Mouse (Mus musculus) kidney, adult 2 months (tissue): ENCODE measurements around the gene Slc41a3. TPM values are rescaled to one million over a fixed set of nuclear protein-coding genes. Genes with fewer than 3 reads are reported as not detected.
A peak's percentile ranks its signal among the peaks of the same experiment; 100 is the strongest.

ENCODE experiments used
- DNase-seq: peaks from one replicate; pipeline ENCODE4 v3.0.0; 2021
- H3K27ac ChIP-seq: fragments of 200-500 bp; 2 replicates; pipeline ENCODE4 v1.5.1; 2012; ENCODE audit warnings: low read depth, low read length, control low read depth, inconsistent platforms; ENCODE audit not compliant: insufficient read depth
- H3K27me3 ChIP-seq: fragments of 200-500 bp; replicated peaks from 2 replicates; pipeline ENCODE4 v1.6.1; 2012; ENCODE audit warnings: mild to moderate bottlenecking, moderate library complexity, low read length, inconsistent platforms; ENCODE audit not compliant: control insufficient read depth, insufficient read depth
- H3K36me3 ChIP-seq: fragments of 200-500 bp; 2 replicates; pipeline ENCODE4 v1.6.1; 2012; ENCODE audit warnings: mild to moderate bottlenecking, moderate library complexity, low read length, inconsistent platforms; ENCODE audit not compliant: control insufficient read depth, insufficient read depth
- H3K4me1 ChIP-seq: fragments of 200-500 bp; 2 replicates; pipeline ENCODE4 v1.6.1; 2011; ENCODE audit warnings: low read length; ENCODE audit not compliant: control insufficient read depth, insufficient read depth
- H3K4me3 ChIP-seq: fragments of 200-500 bp; 2 replicates; pipeline ENCODE4 v1.5.1; 2011; ENCODE audit warnings: mild to moderate bottlenecking, low read depth, low read length, control low read depth; ENCODE audit not compliant: insufficient read depth
- CTCF ChIP-seq: fragments of 200-500 bp; conservative IDR thresholded peaks from 2 replicates; pipeline ENCODE4 v1.5.1; 2011; ENCODE audit warnings: low read depth, mild to moderate bottlenecking, control low read depth, low read length, moderate library complexity, mixed read lengths; ENCODE audit not compliant: insufficient read depth, insufficient read length
- POLR2A ChIP-seq: fragments of 200-500 bp; IDR thresholded peaks from one replicate; pipeline ENCODE4 v1.6.1; 2011; ENCODE audit warnings: low read depth, low read length, control low read depth
- WGBS: fragments of 180-500 bp; shearing (Covaris S2); methylation state at CpG from one replicate; pipeline ENCODE4 v1.1.7; 2018; 5-methylcytosine and 5-hydroxymethylcytosine counted together
- polyA plus RNA-seq: library from polyadenylated mRNA; depleted of rRNA; stranded (reverse); fragments of >200 nt; gene quantifications from 2 replicates; pipeline ENCODE4 v1.2.3, GENCODE M21; 2012

Slc41a3 gene
- polyA plus RNA-seq, 1 experiment, result 8.0 TPM

DNA sequence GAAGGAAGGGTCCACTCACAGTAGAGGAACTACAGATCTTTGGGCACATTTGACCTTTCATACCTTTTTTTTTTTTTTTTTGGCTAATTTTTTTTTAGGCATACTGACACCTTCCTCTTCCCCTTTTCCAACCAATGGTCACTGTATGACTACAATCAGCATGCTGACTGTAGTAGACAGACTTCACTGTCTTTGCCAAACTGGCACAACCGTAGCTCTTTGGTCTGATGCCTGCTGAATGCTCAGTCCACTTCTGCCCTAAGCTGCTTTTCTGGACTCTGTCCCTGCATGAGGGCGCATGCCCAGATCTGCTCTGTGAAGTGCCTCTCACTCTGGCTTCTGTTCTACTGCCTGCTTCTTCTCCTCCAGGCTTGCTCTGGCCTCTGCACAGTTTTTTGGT lies 6.9 kb upstream of the Slc41a3 start:
- Histone ChIP-seq H3K27ac (no peak overlapping the region), H3K27me3 (no peaks in the 10 kb centered on the region), H3K4me3 (no peak overlapping the region), H3K36me3 (peaks cover 2% of the 10 kb centered on the region; the same call in 1 of the 2 replicates), H3K4me1 (peaks cover 7% of the 10 kb centered on the region)
- peak; percentile 89 for DNase-seq
- WGBS, result 45% methylated on average over 2 of the region's 2 CpGs
- TF ChIP-seq CTCF, result no peak
- no peak for TF ChIP-seq POLR2A

DNA sequence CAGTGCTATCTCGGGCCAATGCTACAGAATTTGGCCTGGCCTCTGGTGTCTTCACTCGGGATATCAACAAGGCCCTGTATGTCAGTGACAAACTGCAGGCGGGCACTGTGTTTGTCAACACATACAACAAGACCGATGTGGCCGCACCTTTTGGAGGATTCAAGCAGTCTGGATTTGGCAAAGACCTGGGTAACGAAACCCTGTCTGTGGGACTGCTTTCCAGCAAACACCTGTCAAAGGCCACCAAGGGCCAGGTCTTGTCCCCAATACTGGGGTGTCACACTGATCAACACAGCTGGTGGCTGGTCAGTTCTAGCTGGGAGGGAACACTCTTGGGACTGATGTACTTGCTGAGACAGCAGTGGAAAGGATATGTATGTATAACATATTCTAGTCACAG lies 6.3 kb upstream of the Slc41a3 start:
- 91% methylated on average over 6 of the region's 6 CpGs for WGBS
- H3K27ac ChIP-seq, result no peak overlapping the region
- no peaks in the 10 kb centered on the region for H3K27me3 ChIP-seq
- H3K36me3 ChIP-seq, result 0 out of 2 replicates have a peak, but pooled peaks cover 2% of the 10 kb centered on the region
- DNase-seq, result no peak
- no peak for TF ChIP-seq CTCF
- no peak for TF ChIP-seq POLR2A
- H3K4me3 ChIP-seq, result no peak overlapping the region
- H3K4me1 ChIP-seq, result peaks cover 7% of the 10 kb centered on the region

DNA sequence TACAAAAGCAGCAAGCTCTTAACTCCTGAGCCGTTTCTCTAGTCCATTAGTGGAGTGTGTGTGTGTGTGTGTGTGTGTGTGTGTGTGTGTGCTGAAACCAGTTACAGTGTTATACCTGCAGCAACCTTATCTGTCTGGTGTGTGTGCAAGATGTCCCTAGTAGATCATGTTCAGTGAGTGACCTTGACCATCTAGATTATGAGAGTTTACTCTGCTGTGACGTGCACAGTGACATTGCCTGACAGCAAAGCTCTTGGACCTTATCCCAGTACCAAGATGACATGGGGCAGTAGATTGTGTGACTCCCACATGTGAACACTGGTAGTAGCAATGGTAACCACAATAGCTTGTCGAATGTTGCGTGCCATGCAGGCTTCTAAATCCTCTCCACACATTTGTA lies 4.2 kb upstream of the Slc41a3 start:
- Histone ChIP-seq H3K36me3 (0 out of 2 replicates have a peak, but pooled peaks cover 2% of the 10 kb centered on the region), H3K4me1 (peaks cover 12% of the 10 kb centered on the region), H3K4me3 (no peak overlapping the region), H3K27me3 (no peaks in the 10 kb centered on the region), H3K27ac (no peak overlapping the region)
- WGBS, result 67% methylated on average over 4 of the region's 4 CpGs
- no peak for DNase-seq
- TF ChIP-seq CTCF (no peak), POLR2A (no peak)

DNA sequence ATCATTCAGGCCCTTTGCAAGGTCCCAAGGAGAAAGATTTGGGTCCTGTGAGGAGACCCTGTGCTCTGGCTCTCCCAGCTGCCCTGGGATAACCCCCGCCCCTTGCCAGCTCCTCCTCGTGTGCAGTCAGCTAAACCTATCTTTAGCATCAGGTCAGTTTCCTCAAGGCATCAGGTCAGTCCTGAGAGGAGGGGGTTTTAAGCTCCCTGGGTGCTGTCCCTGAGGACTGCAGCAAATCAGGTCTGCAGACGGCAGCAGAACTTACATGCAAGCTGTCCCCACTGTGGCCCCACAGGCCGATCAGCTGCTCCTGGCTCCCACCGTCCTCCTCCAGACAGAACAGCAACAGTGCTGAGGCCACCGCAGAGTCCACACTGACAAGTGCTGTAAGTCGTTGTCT lies 2.8 kb upstream of the Slc41a3 start:
- H3K4me1 ChIP-seq, result peaks cover 12% of the 10 kb centered on the region
- DNase-seq, result no peak
- no peaks in the 10 kb centered on the region for H3K27me3 ChIP-seq
- 0 out of 2 replicates have a peak, but pooled peaks cover 2% of the 10 kb centered on the region for H3K36me3 ChIP-seq
- H3K27ac ChIP-seq, result no peak overlapping the region
- TF ChIP-seq CTCF, result no peak
- no peak for TF ChIP-seq POLR2A
- WGBS, result 59% methylated on average over 7 of the region's 7 CpGs
- H3K4me3 ChIP-seq, result no peak overlapping the region

DNA sequence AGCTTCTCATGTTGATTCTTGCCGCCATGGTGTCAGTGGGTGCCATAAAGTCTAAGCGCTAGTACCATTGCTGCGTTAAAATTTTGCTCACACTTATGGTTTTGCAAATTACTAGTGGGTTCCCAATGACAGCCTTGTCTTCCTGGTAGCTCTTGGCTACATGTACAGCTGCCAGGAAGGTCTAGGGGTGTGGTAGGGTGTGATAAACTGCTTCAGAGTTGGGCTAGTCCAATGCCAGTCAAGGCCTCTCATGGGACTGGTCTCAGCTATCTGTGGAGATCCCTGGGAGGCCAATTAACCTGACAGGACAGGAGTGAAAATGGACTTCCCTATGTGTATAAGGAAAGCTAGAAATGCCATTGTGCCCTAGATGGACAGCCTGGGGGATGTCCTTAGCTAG lies 2.2 kb upstream of the Slc41a3 start:
- no peak overlapping the region for H3K4me3 ChIP-seq
- no peaks in the 10 kb centered on the region for H3K27me3 ChIP-seq
- no peak overlapping the region for H3K27ac ChIP-seq
- DNase-seq, result no peak
- H3K36me3 ChIP-seq, result no peaks in the 10 kb centered on the region
- TF ChIP-seq POLR2A (no peak), CTCF (no peak)
- peaks cover 6% of the 10 kb centered on the region for H3K4me1 ChIP-seq
- 96% methylated on average over 3 of the region's 3 CpGs for WGBS

DNA sequence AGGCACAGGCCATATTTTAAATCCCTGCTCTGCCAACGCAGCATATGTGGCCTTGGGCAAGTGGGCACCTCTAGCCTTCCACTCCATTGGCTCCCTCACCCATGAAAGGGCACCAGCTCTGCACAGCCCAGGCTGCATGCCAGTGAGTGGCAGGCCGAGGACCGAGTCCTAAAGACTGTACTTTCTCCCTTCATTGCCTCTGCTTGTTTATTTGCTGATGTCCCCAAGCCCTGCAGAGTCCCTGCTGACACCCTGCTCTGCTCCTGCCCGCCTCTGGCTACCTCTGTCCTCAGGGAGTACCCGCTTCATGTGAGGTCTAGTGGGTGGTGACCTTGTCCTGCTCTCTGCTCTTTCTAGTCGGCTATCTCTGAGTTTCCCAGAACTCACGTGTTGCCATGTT lies 1.4 kb upstream of the Slc41a3 start:
- DNase-seq, result no peak
- peaks cover 5% of the 10 kb centered on the region for H3K4me1 ChIP-seq
- TF ChIP-seq CTCF (no peak), POLR2A (no peak)
- H3K27ac ChIP-seq, result no peak overlapping the region
- no peaks in the 10 kb centered on the region for H3K36me3 ChIP-seq
- H3K27me3 ChIP-seq, result no peaks in the 10 kb centered on the region
- WGBS, result 54% methylated on average over 7 of the region's 7 CpGs
- no peak overlapping the region for H3K4me3 ChIP-seq

DNA sequence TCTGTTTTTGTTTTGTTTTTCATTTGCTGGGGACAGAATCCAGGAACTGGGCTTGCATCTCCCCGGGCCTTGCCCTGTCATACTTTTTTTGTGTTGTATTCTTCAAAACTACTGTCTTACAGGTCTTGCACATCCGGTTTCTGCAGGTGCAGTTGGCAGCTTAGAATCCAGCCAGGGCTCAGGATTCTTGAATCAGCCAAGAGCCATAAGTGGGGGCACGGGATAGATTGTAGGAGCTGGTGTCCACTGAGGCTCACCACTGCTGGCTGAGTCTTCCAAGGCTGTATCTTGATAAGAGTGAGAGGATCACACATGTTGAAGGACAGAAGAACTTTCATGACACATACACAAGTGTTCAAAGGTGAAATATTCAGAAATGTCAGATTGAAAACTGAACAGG lies 395 bp upstream of the Slc41a3 start:
- no peak overlapping the region for H3K27ac ChIP-seq
- DNase-seq, result no peak
- WGBS, result 58% methylated on average over 3 of the region's 3 CpGs
- H3K4me3 ChIP-seq, result no peak overlapping the region
- TF ChIP-seq POLR2A, result no peak
- no peak for TF ChIP-seq CTCF
- no peaks in the 10 kb centered on the region for H3K27me3 ChIP-seq
- peaks cover 5% of the 10 kb centered on the region for H3K4me1 ChIP-seq
- no peaks in the 10 kb centered on the region for H3K36me3 ChIP-seq

DNA sequence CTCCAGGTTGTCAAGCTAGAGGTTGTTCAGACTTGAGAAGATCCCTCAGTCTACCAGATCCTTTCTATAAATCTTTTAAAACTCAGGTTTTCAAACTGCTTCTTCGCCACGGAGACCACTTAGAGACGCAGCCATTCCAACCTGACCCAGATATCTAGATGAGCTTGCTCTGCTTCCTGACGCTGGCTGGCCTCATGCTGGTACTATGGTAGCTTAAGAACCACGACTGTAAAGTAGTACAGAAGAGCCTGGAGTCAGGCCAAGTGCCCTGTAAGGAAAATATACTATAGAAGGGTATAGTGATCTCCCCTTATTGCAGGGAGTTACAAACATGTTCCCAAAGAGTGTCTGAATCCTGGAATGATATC lies 757 bp downstream of the Slc41a3 start:
- 27% methylated on average over 5 of the region's 5 CpGs for WGBS
- TF ChIP-seq CTCF, result no peak
- TF ChIP-seq POLR2A, result no peak
- Histone ChIP-seq H3K36me3 (no peaks in the 10 kb centered on the region), H3K4me3 (peak overlapping the region; percentile 84), H3K4me1 (peaks cover 5% of the 10 kb centered on the region), H3K27ac (no peak overlapping the region), H3K27me3 (no peaks in the 10 kb centered on the region)
- no peak for DNase-seq
